ENCODE assay signal across 8 mouse cellular contexts in genomic region chrX:71816401-71816857, GRCm38 (mm10). TPM values are rescaled to one million over a fixed set of nuclear protein-coding genes. Genes with fewer than 3 reads are reported as not detected.
DNase-seq lines count a peak whose midpoint lies in the region; ATAC-seq lines count a peak whose summit lies in the region.

No protein-coding gene starts in this region.

- peak overlapping the region; percentile 69 for H3K4me2 ChIP-seq in heart, embryonic 13.5 days
- peak overlapping the region; percentile 67 for H3K4me2 ChIP-seq in liver, embryonic 12.5 days
- peak overlapping the region; percentile 49 for H3K4me2 ChIP-seq in stomach, embryonic 15.5 days

- no peaks in the 10 kb centered on the region for H3K27me3 ChIP-seq in heart, embryonic 13.5 days (replicated peaks)
- no peaks in the 10 kb centered on the region for H3K27me3 ChIP-seq in liver, embryonic 12.5 days (replicated peaks)
- no peaks in the 10 kb centered on the region for H3K27me3 ChIP-seq in stomach, embryonic 15.5 days (replicated peaks)

- peak overlapping the region; percentile 88 for H3K9ac ChIP-seq in heart, embryonic 13.5 days
- H3K9ac ChIP-seq in liver, embryonic 12.5 days = peak overlapping the region; percentile 76
- peak overlapping the region; percentile 46 for H3K9ac ChIP-seq in stomach, embryonic 15.5 days

- 12% methylated on average over 52 of the region's 52 CpGs for WGBS in heart, embryonic 13.5 days
- 8% methylated on average over 49 of the region's 52 CpGs for WGBS in liver, embryonic 12.5 days (ENCODE audit: insufficient replicate concordance)
- WGBS in stomach, embryonic 15.5 days = 18% methylated on average over 32 of the region's 52 CpGs

- peak; percentile 93 for ATAC-seq in erythroid progenitor cell, adult 5-6 weeks (replicated peaks; ENCODE audit: low FRiP score, poor library complexity, severe bottlenecking)
- peak; percentile 91; the same call in 1 of the 2 replicates for ATAC-seq in heart, embryonic 13.5 days (ENCODE audit: extremely low read depth, insufficient number of reproducible peaks, low FRiP score, low TSS enrichment)
- ATAC-seq in liver, embryonic 12.5 days = peak; percentile 97
- ATAC-seq in stomach, embryonic 15.5 days (ENCODE audit: insufficient read depth, low FRiP score, low read depth) = peak; percentile 95

- peak overlapping the region; percentile 86 for H3K27ac ChIP-seq in heart, embryonic 13.5 days (replicated peaks)
- H3K27ac ChIP-seq in liver, embryonic 12.5 days = peak overlapping the region; percentile 83
- H3K27ac ChIP-seq in stomach, embryonic 15.5 days = peak overlapping the region; percentile 84

- peak; percentile 91 for DNase-seq in CD4-positive helper T cell, adult 2 months (ENCODE audit: low read depth, low spot score)
- peak; percentile 69 for DNase-seq in brain, embryonic 18.5 days (ENCODE audit: low read depth, low spot score)
- DNase-seq in kidney, postnatal 10 days = peak; percentile 91
- peak; percentile 77 to 80 for DNase-seq in natural killer cell, adult 2 months (ENCODE audit: low spot score in 2 of 2)

- no peaks in the 10 kb centered on the region for H3K9me3 ChIP-seq in heart, embryonic 13.5 days
- H3K9me3 ChIP-seq in liver, embryonic 12.5 days (replicated peaks) = no peaks in the 10 kb centered on the region
- no peaks in the 10 kb centered on the region for H3K9me3 ChIP-seq in stomach, embryonic 15.5 days

- H3K4me3 ChIP-seq in heart, embryonic 13.5 days = peak overlapping the region; percentile 67
- peak overlapping the region; percentile 77 for H3K4me3 ChIP-seq in liver, embryonic 12.5 days
- peak overlapping the region; percentile 61 for H3K4me3 ChIP-seq in stomach, embryonic 15.5 days (replicated peaks)

- H3K36me3 ChIP-seq in heart, embryonic 13.5 days = no peaks in the 10 kb centered on the region
- H3K36me3 ChIP-seq in liver, embryonic 12.5 days = peaks cover 4% of the 10 kb centered on the region; the same call in 1 of the 2 replicates
- H3K36me3 ChIP-seq in stomach, embryonic 15.5 days = no peaks in the 10 kb centered on the region

- H3K4me1 ChIP-seq in heart, embryonic 13.5 days = peaks cover 14% of the 10 kb centered on the region
- peaks cover 4% of the 10 kb centered on the region; the same call in 1 of the 2 replicates for H3K4me1 ChIP-seq in liver, embryonic 12.5 days
- no peaks in the 10 kb centered on the region for H3K4me1 ChIP-seq in stomach, embryonic 15.5 days

RNA-seq across cellular contexts. Expression of gene Vma21, which starts 0.7 kb away (rescaled TPM):
- total RNA-seq in erythroid progenitor cell, adult 5-6 weeks (2015; ENCODE audit: low replicate concordance) = 18.0 and 20.9 TPM in 2 replicates
- total RNA-seq in erythroid progenitor cell, adult 5-6 weeks (2017; ENCODE audit: low replicate concordance) = 1.7 and 5.6 TPM in 2 replicates
- 38.9 and 44.8 TPM in 2 replicates for polyA plus RNA-seq in heart, embryonic 13.5 days (2015; fragmentation: Nextera tagmentation; extraction: Ambion mirVana)
- polyA plus RNA-seq in liver, embryonic 12.5 days (2016; fragmentation: Nextera tagmentation; extraction: Ambion mirVana) = 37.1 and 38.1 TPM in 2 replicates
- polyA plus RNA-seq in stomach, embryonic 15.5 days (2015; fragmentation: Nextera tagmentation; extraction: Ambion mirVana) = 43.4 and 45.3 TPM in 2 replicates

Comparison
In these comparisons a context has a peak if more than half of its experiments do, and no peak if none do; other contexts are left out.
1. Peak in every context shown above with its lines: DNase-seq, ATAC-seq, H3K4me3 ChIP-seq and H3K27ac ChIP-seq.